Mouse (Mus musculus): ENCODE data around the gene Olfr543.

Olfr543 gene

GRCm38 (mm10) chr7:102472675-102473074 is 8.8 kb downstream of the Olfr543 start:
- DNase-seq, result no peak

DNA sequence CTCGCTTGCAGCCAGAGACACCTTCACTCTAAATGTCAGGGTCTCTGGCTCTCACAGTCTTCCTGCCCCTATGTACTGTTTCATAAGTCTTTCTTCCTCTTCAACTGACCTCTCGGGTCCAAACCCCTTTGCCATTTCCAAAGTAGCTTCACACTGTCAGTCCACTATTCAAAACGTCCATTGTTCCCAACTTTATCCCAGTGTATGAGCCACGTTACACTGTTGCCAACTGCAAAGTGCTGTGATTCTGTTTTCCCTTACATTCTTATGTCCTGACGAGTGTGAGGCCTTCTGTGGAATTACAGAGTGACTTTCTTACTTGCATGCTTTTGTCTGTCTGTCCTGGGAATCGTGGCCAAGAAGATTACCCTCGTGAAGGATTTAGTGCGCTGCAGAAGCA is 13.9 kb downstream of the Olfr543 start:
- DNase-seq, result no peak

GRCm38 (mm10) chr7:102458618-102459380 is 22.7 kb downstream of the Olfr543 start:
- DNase-seq, result no peak

DNA sequence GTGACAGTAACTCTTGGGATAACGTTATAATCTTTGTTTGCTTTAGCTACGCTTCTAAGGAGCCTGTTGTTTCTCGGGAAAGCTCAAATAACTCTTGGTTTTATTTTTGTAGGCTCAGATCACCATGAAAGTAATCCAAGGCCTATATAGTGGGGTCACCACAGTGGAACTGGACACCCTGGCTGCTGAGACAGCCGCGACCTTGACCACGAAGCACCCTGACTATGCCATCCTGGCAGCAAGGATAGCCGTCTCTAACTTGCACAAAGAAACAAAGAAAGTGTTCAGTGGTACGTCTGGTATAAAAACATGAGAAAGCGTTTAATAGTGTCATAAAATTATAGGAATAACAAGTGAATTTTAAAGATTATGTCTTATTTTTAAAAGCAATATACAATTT is 35.0 kb downstream of the Olfr543 start:
- DNase-seq, result no peak

GRCm38 (mm10) chr7:102444301-102444700 is 37.2 kb downstream of the Olfr543 start:
- DNase-seq, result no peak

- DNase-seq, result peak; percentile 11
Observed at GRCm38 (mm10) chr7:102442432-102442831, 39.0 kb downstream of the Olfr543 start.

GRCm38 (mm10) chr7:102441657-102442391 is 39.7 kb downstream of the Olfr543 start, which contains the start of gene Rrm1:
Rrm1 (plus strand) TSS chr7:102441695.
- DNase-seq, result peak; percentile 98

DNA sequence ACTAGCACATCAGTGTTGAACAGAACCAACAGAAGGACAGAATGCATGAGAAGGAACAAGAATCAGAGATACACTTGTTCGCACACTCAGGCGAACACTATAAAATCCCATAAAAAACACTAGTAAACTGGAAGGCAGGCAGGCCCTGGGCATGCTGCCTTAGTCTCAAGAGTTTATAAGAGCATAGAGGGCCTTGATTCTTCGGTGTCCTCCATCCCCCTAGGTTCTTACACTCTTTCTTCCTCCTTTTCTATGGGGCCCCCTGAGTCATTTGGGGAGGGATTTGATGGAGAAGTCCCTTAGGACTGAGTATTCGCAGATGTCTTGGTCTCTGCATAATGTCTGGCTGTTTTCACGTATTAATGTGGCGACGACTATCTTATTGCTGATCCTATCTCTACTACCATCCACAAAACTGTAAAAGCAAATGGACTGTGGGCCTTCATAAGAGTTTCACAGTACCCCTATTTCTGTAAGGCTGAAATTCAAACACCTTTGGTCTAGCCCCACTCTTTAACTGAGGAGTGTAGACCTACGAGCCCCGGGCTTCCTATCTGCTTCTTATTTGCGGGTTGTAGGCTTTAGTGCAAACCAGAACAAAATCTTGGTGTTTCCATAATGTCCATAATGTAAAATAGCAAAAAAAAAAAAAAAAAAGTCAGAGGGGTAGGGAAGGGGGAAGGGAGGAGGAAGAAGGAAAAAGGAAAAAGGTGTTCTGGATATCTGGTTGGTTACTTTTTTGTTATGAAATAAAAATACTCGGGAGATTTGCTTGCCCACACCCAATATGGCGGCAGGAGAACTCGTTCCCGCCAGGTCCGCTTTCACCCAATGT is 40.4 kb downstream of the Olfr543 start:
- DNase-seq, result no peak

DNA sequence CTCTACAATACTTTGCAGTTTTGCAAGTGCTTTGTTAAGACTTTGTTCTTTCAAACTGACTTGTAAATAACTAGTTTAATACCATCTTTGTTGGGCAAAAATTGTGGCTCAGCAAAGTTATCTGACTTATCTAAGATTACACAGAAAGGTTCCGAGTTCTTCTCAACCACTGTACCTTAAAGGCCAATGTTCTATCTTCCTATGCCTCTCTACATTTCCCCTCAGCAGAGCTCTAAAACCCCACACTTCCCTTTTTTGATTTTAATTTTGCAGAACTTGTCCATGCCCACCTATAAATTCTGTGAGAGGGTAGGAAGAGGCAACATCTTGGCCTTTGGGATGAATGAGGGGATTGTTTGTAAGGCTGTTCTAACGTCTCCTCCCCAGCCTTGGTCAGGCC is 47.1 kb downstream of the Olfr543 start:
- DNase-seq, result no peak

Measured in retina, postnatal 1 day (tissue).